Mouse (Mus musculus): ENCODE results near the gene Fbxw21. TPM values are rescaled to one million over a fixed set of nuclear protein-coding genes. Genes with fewer than 3 reads are reported as not detected.
A peak's percentile ranks its signal among the peaks of the same experiment; 100 is the strongest.
"Not testable (repeated sequence)": the region's sequence is repeated elsewhere in the genome, so short reads cannot be mapped to it uniquely, and the experiment has no call there.

Gene Fbxw21
- total and polyA plus RNA-seq, 2 experiments = not detected

GRCm38 (mm10) chr9:109176301-109176700 lies 14.5 kb upstream of the Fbxw21 start:
- DNase-seq (ENCODE audit: extremely low read depth, low read depth, low spot score) = no peak
- no peaks in the 10 kb centered on the region for H3K4me1 ChIP-seq (ENCODE audit: control insufficient read depth, insufficient read depth, low read length)
- 84% methylated on average over 1 of the region's 1 CpGs for WGBS
- H3K4me3 ChIP-seq (ENCODE audit: insufficient read depth, low read depth, low read length) = no peak overlapping the region
- H3K36me3 ChIP-seq (ENCODE audit: control insufficient read depth, insufficient read depth, low read length) = no peaks in the 10 kb centered on the region
- no peak overlapping the region for H3K9ac ChIP-seq (ENCODE audit: low read depth, low read length)
- TF ChIP-seq CTCF (IDR thresholded peaks at IDR 0.05; ENCODE audit: low read depth, low read length) (no peak), POLR2A (IDR thresholded peaks at IDR 0.05; ENCODE audit: extremely low read depth, insufficient read depth, low read length) (no peak)
- no peak overlapping the region for H3K27ac ChIP-seq (replicated peaks; ENCODE audit: insufficient read depth, low read depth, low read length)
- H3K79me2 ChIP-seq (ENCODE audit: control insufficient read depth, insufficient read depth, low read length) = no peaks in the 10 kb centered on the region
- H3K27me3 ChIP-seq (ENCODE audit: control insufficient read depth, insufficient read depth, low read length) = no peaks in the 10 kb centered on the region

- Histone ChIP-seq H3K4me3 (ENCODE audit: insufficient read depth, low read depth, low read length) (no peak overlapping the region), H3K36me3 (ENCODE audit: control insufficient read depth, insufficient read depth, low read length) (no peaks in the 10 kb centered on the region), H3K79me2 (ENCODE audit: control insufficient read depth, insufficient read depth, low read length) (no peaks in the 10 kb centered on the region), H3K27me3 (ENCODE audit: control insufficient read depth, insufficient read depth, low read length) (no peaks in the 10 kb centered on the region), H3K4me1 (ENCODE audit: control insufficient read depth, insufficient read depth, low read length) (no peaks in the 10 kb centered on the region), H3K27ac (replicated peaks; ENCODE audit: insufficient read depth, low read depth, low read length) (no peak overlapping the region), H3K9ac (ENCODE audit: low read depth, low read length) (no peak overlapping the region)
- DNase-seq (ENCODE audit: extremely low read depth, low read depth, low spot score) = no peak
- TF ChIP-seq POLR2A (IDR thresholded peaks at IDR 0.05; ENCODE audit: extremely low read depth, insufficient read depth, low read length) (no peak), CTCF (IDR thresholded peaks at IDR 0.05; ENCODE audit: low read depth, low read length) (no peak)
These were observed 5.5 kb upstream of the Fbxw21 start for GRCm38 (mm10) chr9:109167316-109167715.

DNA sequence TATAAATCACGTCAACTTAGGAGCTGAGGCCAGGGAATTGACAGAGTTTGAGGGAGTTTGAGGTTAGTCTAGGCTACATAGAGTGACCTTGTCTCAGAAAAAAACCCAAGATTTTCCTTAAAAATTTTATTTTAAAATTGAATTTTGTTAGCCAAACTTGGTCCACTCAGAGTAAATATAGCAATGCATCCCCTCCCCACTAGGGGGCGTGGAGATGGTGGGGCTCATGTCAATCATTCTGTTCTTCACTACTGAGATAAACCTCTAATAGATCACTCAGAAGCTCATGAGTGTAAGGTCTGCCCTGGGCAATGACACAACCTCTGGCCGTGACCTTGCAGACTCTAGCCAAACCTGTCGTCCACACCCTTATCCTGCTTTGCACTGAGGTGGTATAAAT lies 21.4 kb downstream of the Fbxw21 start:
- not testable (repeated sequence) for H3K4me1 ChIP-seq (ENCODE audit: control insufficient read depth, insufficient read depth, low read length); H3K27ac ChIP-seq (replicated peaks; ENCODE audit: insufficient read depth, low read depth, low read length); H3K36me3 ChIP-seq (ENCODE audit: control insufficient read depth, insufficient read depth, low read length); H3K4me3 ChIP-seq (ENCODE audit: insufficient read depth, low read depth, low read length); H3K9ac ChIP-seq (ENCODE audit: low read depth, low read length); H3K27me3 ChIP-seq (ENCODE audit: control insufficient read depth, insufficient read depth, low read length); H3K79me2 ChIP-seq (ENCODE audit: control insufficient read depth, insufficient read depth, low read length); DNase-seq (ENCODE audit: extremely low read depth, low read depth, low spot score)
- peak; percentile 18; the same call in 1 of the 2 replicates for TF ChIP-seq CTCF (IDR thresholded peaks at IDR 0.05; ENCODE audit: low read depth, low read length)
- 57% methylated on average over 4 of the region's 4 CpGs for WGBS

DNA sequence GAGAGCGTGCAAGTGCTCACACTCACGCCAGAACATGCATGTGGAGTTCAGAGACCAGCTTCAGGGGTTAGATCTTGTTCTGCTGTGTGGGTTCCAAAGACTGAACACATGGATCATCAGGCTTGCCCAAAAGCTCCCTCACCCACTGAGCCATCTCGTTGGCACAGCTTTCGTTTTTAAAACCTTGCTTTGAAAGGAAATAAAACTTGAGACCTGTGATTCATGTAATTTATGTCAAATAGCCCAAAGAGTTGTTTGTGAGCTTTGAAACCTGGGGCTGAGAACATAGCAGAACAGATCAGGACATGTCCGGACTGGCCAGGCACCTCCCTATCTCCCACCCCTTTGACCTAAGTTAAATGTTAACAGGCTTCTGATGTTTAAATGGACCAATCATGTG lies 31.8 kb downstream of the Fbxw21 start:
- no peak for DNase-seq (ENCODE audit: extremely low read depth, low read depth, low spot score)
- Histone ChIP-seq H3K27ac (replicated peaks; ENCODE audit: insufficient read depth, low read depth, low read length) (no peak overlapping the region), H3K36me3 (ENCODE audit: control insufficient read depth, insufficient read depth, low read length) (no peaks in the 10 kb centered on the region), H3K4me1 (ENCODE audit: control insufficient read depth, insufficient read depth, low read length) (peaks cover 1% of the 10 kb centered on the region; the same call in 1 of the 2 replicates), H3K4me3 (ENCODE audit: insufficient read depth, low read depth, low read length) (no peak overlapping the region), H3K9ac (ENCODE audit: low read depth, low read length) (no peak overlapping the region), H3K27me3 (ENCODE audit: control insufficient read depth, insufficient read depth, low read length) (no peaks in the 10 kb centered on the region), H3K79me2 (ENCODE audit: control insufficient read depth, insufficient read depth, low read length) (no peaks in the 10 kb centered on the region)
- TF ChIP-seq POLR2A (IDR thresholded peaks at IDR 0.05; ENCODE audit: extremely low read depth, insufficient read depth, low read length) (no peak), CTCF (IDR thresholded peaks at IDR 0.05; ENCODE audit: low read depth, low read length) (no peak)
- 83% methylated on average over 5 of the region's 5 CpGs for WGBS

- H3K4me1 ChIP-seq (ENCODE audit: control insufficient read depth, insufficient read depth, low read length) = peaks cover 1% of the 10 kb centered on the region; the same call in 1 of the 2 replicates
- no peaks in the 10 kb centered on the region for H3K36me3 ChIP-seq (ENCODE audit: control insufficient read depth, insufficient read depth, low read length)
- no peak overlapping the region for H3K27ac ChIP-seq (replicated peaks; ENCODE audit: insufficient read depth, low read depth, low read length)
- no peaks in the 10 kb centered on the region for H3K27me3 ChIP-seq (ENCODE audit: control insufficient read depth, insufficient read depth, low read length)
- 58% methylated on average over 3 of the region's 3 CpGs for WGBS
- no peak for DNase-seq (ENCODE audit: extremely low read depth, low read depth, low spot score)
- no peak overlapping the region for H3K9ac ChIP-seq (ENCODE audit: low read depth, low read length)
- TF ChIP-seq POLR2A (IDR thresholded peaks at IDR 0.05; ENCODE audit: extremely low read depth, insufficient read depth, low read length) (no peak), CTCF (IDR thresholded peaks at IDR 0.05; ENCODE audit: low read depth, low read length) (no peak; the same call in 1 of the 2 replicates)
- H3K79me2 ChIP-seq (ENCODE audit: control insufficient read depth, insufficient read depth, low read length) = no peaks in the 10 kb centered on the region
- H3K4me3 ChIP-seq (ENCODE audit: insufficient read depth, low read depth, low read length) = no peak overlapping the region
These were observed 33.6 kb downstream of the Fbxw21 start for GRCm38 (mm10) chr9:109128211-109128610.

DNA sequence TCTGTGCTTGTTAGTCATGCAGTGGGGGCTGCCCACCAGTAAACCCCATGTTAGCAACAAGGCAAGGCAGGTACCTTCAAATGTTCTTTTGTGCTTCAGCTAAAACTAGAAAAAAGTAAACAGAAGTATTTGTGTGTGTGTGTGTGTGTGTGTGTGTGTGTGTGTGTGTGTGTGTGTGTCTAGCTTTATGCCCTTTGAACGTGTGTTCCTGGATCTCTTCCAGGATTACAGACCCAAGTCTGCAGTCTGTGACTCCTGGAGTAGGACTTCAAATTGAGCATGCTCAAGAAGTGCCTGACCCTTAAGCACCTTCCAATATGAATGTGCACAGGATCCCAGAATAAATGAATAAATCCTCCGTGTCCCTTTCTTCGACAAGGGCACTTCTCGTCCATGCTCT lies 34.8 kb downstream of the Fbxw21 start:
- WGBS = 66% methylated on average over 4 of the region's 4 CpGs
- no peaks in the 10 kb centered on the region for H3K27me3 ChIP-seq (ENCODE audit: control insufficient read depth, insufficient read depth, low read length)
- H3K79me2 ChIP-seq (ENCODE audit: control insufficient read depth, insufficient read depth, low read length) = no peaks in the 10 kb centered on the region
- DNase-seq (ENCODE audit: extremely low read depth, low read depth, low spot score) = peak; percentile 65
- H3K9ac ChIP-seq (ENCODE audit: low read depth, low read length) = no peak overlapping the region
- TF ChIP-seq CTCF (IDR thresholded peaks at IDR 0.05; ENCODE audit: low read depth, low read length) (no peak), POLR2A (IDR thresholded peaks at IDR 0.05; ENCODE audit: extremely low read depth, insufficient read depth, low read length) (no peak)
- H3K4me3 ChIP-seq (ENCODE audit: insufficient read depth, low read depth, low read length) = no peak overlapping the region
- no peaks in the 10 kb centered on the region for H3K36me3 ChIP-seq (ENCODE audit: control insufficient read depth, insufficient read depth, low read length)
- peaks cover 1% of the 10 kb centered on the region; the same call in 1 of the 2 replicates for H3K4me1 ChIP-seq (ENCODE audit: control insufficient read depth, insufficient read depth, low read length)
- H3K27ac ChIP-seq (replicated peaks; ENCODE audit: insufficient read depth, low read depth, low read length) = no peak overlapping the region
